Mouse (Mus musculus) telencephalon, adult 2 months (tissue): ENCODE measurements around the gene Sav1.

Source experiments
- DNase-seq: peaks from one replicate; pipeline ENCODE4 v3.0.0-alpha.2; 2011; ENCODE audit warnings: low read depth, low spot score

Sav1 gene

DNA sequence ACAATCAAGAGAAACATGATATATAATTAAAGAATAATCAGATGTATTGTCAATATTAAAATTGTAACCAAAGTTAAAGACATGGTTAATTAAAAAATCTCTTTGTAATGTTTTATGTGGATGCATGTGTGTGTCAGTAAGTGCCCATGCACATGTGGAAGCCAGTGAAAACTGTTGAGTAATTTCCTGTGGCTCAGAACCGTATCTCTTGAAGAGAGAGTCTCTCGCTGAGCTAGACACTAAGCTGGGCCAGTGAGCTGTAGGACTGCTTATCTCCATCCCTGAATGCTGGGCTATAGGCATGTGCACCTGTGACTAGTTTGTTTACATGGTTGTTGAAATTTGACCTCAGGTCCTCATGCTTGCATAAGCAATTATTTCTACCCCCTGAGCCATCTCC is 29.4 kb downstream of the Sav1 start:
- DNase-seq: no peak

GRCm38 (mm10) chr12:69947502-69947901 is 39.3 kb downstream of the Sav1 start:
- DNase-seq: no peak

- no peak for DNase-seq
Measured at GRCm38 (mm10) chr12:69945861-69946260, 40.9 kb downstream of the Sav1 start.

GRCm38 (mm10) chr12:69941655-69942329 is 45.0 kb downstream of the Sav1 start:
- no peak for DNase-seq

DNA sequence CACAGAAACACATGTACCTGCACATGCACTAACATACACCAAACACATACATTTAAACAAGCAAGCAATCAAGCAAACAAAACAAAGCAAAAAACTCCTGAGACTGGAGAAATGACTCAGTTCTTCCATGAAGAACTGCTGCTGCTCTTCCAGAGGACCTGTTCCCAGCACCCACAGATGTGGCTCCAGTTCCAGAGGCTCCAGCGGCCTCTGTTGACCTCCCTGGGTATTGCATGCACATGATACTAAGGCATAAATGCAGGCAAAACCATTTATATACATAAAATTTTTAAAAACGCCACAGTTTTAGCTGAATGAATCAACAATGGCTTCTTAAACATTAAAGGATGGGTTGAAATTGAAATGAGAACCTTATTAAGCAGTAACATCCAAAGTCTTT is 47.5 kb downstream of the Sav1 start:
- DNase-seq: no peak

- no peak for DNase-seq
Measured at GRCm38 (mm10) chr12:69937731-69938130, 49.1 kb downstream of the Sav1 start.

DNA sequence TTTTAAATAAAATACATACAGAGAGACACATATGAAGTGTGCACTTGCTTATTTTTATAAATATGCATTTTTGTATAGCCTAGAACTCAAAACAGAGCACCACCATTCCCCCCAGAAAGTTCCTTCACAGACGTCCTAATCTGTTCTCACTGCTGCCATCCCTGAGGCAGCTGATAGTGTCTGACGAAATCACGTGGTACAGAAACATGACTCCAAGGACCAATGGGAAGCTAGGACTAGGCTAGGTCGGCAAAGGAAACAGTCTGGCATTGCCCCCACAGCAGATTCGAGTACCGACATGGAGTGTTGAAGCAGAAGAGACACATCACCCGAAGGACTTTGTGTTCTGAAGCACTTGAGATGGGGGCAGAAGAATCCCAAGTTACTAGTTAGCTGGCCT is 60.1 kb downstream of the Sav1 start:
- DNase-seq: no peak

DNA sequence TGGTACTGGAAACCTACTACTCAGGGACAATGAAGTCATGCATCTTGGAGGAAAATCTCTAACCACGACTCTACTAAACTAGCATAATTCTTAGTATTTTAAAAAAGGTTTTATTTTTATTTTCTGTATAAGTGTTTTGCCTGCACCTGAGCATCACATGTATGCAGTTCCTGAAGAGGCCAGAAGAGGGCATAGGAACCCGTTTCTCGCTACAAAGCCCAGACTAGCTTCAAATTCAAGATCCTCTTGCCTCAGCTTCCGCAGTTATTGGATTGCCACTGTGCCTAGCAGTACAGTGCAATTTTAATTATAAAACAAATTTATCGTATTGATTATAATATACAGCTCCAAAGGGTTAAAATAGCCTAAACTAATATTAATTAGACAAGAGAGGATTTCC is 62.8 kb downstream of the Sav1 start:
- no peak for DNase-seq

GRCm38 (mm10) chr12:69923603-69924002 is 63.2 kb downstream of the Sav1 start:
- DNase-seq: no peak

- DNase-seq: no peak
Measured at GRCm38 (mm10) chr12:69923128-69923527, 63.7 kb downstream of the Sav1 start.

- no peak for DNase-seq
Measured at GRCm38 (mm10) chr12:69922099-69922498, 64.7 kb downstream of the Sav1 start.

- no peak for DNase-seq
Measured at GRCm38 (mm10) chr12:69917870-69918269, 68.9 kb downstream of the Sav1 start.
